Mouse (Mus musculus): ENCODE data around the gene Pik3r6.
A peak's percentile ranks its signal among the peaks of the same experiment; 100 is the strongest.

The Pik3r6 gene

DNA sequence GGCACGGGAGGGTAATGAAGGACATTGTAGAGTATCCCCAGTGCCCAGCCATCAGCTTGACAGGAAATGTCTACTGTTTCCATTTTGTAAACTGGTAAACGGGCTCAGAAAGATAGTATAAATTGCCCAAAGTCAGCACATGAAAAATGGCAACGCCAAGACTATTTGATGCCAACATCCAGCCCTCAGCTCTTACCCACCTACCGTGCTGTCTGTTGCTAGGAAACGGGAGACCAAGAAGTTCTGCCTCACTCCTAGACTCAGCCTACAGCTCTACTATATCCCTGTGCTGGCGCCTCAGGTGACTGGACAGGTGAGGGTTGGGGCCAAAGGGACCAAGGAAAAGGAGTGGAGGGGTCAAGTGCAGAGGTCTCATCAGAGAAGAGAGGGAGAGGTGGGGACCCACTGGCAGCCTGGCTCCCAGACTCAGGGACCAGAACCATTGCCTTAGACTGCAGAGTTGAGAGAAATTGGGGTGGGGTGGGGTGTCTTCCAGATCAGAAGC, 31.2 kb downstream of the Pik3r6 start:
- DNase-seq (ENCODE audit: low spot score in 2 of 2): no peak

DNA sequence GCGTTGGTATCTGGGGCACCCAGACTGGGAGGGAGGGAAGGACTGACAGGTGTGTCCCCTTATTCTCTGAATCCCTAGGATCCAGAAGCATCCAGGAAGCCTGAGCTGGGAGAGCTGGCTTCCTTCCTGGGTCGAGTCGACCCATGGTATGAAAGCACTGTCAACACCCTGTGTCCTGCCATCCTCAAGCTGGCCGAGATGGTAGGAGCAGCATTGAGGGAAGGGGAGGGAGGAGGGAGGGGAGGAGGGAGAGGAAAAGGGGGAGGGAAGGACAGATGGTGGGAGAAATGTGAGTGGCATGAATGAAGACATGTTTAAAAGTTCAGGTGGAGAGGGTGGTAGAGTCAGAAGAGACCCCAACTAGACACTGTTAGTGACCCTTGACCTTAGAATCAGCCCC, 33.2 kb downstream of the Pik3r6 start:
- no peak for DNase-seq (ENCODE audit: low spot score in 2 of 2)

GRCm38 (mm10) chr11:68536465-68536864, 33.6 kb downstream of the Pik3r6 start:
- DNase-seq (ENCODE audit: low spot score in 2 of 2): no peak

DNA sequence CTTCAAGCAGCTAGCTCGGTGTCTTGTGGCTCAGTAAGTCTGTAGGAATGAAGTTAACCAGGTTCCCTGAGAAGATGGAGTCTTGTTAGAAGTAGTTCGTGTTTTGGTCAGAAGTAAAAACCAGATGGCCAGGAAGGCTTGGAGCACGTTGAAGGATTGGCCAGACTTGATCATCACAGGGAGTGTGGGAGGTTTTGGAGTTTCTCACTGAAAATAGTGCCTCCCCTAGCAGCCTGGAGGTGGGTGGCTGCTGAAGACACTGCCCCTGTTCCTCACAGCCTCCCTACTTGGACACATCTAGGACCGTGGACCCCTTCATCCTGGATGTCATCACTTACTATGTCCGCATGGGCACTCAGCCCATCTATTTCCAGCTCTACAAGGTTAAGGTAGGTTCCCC, 36.8 kb downstream of the Pik3r6 start:
- no peak for DNase-seq (ENCODE audit: low spot score in 2 of 2)

DNA sequence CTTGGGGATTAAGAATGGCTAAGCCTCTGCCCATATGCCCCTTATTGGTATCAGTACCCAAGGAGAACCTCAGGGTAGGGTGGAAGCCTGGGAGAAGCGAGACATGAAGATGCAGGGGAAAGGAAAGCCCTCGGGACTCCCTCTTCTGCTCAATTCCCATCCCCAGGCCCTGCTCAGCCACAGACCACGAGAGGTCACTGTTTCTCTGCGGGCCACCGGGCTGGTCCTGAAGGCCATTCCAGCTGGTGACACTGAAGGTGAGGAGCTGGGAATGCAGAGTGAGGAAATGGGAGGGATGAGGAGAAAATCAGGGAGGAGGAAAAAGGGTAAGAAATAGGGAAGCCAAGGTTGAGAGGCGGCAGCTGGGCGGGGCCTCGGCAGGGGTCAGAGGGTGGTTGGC, 41.7 kb downstream of the Pik3r6 start:
- no peak for DNase-seq (ENCODE audit: low spot score in 2 of 2)

- DNase-seq (ENCODE audit: low spot score in 2 of 2): no peak
Measured at GRCm38 (mm10) chr11:68545172-68545571, 42.4 kb downstream of the Pik3r6 start.

DNA sequence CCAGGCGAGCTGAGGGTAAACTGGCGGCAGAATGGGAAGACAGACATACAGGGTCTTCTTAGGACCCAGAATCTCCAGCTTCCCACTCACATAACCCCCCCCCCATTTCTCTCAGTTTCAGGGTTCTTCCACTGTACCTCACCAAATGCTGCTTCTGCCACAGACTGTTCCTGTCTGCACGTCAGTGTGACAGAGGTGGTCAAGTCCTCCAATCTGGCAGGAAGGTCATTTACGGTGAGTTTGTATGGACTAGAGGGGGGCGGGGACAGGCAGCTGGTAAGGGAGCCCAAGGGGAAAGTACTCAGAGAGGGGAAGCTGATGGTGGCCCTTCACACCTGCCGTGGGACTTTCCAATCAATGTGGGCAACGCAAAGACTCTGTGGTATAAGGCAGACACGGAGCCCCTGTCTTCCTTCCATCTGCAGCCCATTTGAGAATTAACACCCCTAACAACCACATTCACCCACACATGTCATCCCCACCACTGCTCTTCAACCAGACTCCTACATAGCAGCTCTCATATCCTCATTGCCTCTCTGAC, 42.9 kb downstream of the Pik3r6 start:
- DNase-seq (ENCODE audit: low spot score in 2 of 2): no peak

DNA sequence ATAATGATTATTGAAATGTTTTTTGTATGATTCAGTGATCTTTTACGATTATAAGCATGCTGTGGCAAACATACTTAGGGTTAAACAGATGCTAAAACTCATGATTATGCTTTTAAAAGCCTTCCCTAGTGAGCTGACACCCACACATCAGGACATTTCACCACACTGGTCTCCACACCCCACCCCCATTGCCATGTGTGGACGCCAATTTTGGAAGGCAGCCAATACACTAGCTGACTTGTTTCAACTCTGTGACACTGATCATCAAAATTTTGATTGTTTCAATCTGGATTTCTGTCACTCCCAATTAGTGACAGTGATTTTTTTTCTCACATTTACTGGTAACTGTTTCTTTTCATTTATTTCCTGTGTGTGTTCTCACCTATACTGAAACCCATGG, 44.7 kb downstream of the Pik3r6 start:
- no peak for DNase-seq (ENCODE audit: low spot score in 2 of 2)

DNA sequence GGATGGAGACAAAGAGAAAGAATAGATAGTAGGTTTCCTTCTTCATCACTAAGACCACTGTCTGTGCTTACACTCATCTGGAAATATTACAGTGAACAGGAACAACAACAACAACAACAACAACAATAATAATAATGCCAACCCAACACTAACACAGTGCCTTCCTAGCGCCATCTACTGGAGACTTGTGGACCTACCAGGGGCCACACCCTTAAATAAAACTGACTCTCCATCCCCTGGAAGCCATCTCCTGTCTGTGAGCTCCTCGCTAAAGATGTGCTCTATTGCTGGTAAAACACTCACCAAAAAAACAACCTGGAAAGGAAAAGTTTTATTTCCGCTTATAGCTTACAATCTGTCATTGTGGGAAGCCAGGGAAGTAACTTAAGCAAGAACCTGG, 46.8 kb downstream of the Pik3r6 start:
- DNase-seq (ENCODE audit: low spot score in 2 of 2): no peak

- DNase-seq (ENCODE audit: low spot score in 2 of 2): no peak
Measured at GRCm38 (mm10) chr11:68550358-68550757, 47.5 kb downstream of the Pik3r6 start.

GRCm38 (mm10) chr11:68553981-68554471, 51.2 kb downstream of the Pik3r6 start:
- DNase-seq (ENCODE audit: low spot score in 2 of 2): no peak

GRCm38 (mm10) chr11:68555918-68556584, 53.2 kb downstream of the Pik3r6 start, which contains the start of gene Mfsd6l:
Mfsd6l (plus strand) TSS chr11:68556186.
- no peak for DNase-seq (ENCODE audit: low spot score in 2 of 2)

DNA sequence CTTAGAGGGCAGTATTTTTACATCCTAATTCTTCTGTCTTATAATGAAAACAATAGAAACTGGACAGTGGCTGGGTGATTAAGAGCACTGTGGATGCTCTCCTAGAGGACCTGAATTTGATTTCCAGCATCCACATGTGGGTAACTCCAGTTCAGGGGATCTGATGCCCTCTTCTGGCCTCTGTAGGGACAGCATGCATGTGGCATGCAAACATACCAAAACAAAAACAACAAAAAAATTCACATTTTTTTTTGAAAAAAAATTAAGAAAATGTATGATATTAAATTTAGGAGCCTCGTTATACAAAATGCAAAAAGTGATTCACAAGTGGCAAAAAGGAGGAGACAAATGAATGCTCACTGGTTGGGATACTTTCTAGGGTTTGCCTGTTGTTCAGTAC, 56.7 kb downstream of the Pik3r6 start:
- DNase-seq (ENCODE audit: low spot score in 2 of 2): no peak

DNA sequence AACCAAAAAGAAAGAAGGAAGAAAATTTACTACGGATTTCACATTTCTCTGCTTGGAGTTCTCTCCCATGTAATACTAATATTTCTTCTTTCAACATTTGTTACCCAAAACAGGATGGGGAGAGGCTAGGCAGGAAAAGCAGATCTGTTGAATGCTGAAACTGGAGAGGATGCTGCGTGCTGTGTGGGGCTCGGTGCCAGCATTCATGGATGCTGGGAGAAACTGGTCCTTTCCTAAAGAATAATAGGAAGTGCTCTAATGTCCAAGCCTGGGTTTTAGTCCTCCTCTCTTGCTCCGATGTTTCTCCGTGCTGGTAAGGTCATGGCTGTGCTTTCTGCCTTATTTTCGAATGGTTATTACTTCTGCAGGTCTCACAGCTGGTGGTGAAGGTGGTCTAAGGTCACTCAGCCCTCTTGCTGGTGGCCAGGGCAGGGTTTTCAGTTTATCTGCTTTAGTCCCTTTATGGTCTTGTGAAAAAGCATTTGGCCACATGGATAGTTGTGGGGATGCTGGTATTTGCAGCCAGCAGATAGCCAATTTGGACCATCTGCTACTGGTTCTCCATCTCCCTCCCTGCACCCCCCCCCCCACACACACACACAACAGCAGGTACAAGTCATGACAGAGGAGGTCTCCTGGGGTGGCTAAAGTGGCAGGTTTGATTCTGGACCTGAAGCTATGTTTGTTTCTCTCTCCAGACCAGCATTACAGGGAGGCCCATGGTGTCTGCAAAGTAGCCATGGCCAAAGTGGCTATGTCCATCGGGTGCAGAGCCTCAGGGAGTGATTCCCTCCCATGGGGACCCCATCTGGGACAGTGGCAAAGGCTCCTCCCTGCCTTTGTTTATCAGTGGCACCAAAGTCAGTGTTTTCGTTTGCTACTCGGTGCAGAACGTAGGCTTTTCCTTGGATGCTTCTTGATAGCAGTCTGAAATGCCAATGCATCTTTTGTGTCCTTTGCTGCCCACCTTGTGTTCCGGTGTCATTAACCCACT, 59.4 kb downstream of the Pik3r6 start:
- no peak for DNase-seq (ENCODE audit: low spot score in 2 of 2)

DNA sequence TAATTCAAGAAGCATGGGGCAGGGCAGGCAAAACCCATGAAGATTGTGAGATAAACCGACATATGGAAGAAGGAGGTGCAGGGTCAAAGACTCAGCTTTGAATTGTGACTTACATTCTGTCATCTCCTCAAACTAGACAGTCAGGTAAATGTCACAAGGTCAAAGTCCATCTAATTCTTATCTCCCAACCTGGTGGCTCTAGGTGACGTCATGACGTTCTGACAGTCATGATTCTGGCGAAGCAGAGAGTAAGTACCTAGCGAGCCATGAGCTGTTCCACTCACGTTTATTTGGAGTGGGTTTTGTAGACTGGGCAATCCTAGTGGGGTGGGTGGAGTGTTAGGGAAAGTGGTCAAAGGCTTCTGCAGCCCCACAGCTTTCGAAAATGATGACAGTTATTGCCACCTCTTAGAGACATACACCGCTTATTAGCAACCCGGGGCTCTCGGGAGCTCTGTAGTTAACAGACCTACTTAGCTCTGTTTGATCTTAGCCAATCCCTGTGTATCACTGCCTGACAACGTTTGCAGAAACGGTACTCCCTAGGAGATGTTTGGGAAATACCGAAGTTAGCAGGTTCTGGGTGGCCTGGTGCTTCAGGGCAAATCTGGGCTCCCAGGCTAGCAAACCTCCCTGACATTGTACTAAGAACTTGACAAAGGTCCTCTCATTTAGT, 61.7 kb downstream of the Pik3r6 start:
- DNase-seq (ENCODE audit: low spot score in 2 of 2): no peak

DNA sequence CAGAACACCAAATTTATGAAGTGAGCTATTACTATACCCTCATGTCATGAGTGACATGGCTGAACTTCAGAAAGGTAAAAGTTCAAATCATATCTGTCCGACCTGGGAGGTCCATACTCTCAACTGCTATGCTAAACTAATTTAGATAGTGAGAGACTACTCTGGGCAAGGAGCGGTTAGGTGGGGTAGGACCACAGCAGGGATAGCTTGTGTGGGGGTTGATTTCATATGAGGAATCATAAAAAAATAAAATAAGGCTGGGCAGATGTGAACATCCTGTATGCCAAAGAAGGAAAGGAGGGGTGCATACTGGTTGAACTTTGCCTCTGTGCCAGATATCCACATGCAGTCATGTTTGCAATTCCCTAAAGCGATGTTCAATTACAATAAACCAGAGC, 62.2 kb downstream of the Pik3r6 start:
- no peak for DNase-seq (ENCODE audit: low spot score in 2 of 2)

DNA sequence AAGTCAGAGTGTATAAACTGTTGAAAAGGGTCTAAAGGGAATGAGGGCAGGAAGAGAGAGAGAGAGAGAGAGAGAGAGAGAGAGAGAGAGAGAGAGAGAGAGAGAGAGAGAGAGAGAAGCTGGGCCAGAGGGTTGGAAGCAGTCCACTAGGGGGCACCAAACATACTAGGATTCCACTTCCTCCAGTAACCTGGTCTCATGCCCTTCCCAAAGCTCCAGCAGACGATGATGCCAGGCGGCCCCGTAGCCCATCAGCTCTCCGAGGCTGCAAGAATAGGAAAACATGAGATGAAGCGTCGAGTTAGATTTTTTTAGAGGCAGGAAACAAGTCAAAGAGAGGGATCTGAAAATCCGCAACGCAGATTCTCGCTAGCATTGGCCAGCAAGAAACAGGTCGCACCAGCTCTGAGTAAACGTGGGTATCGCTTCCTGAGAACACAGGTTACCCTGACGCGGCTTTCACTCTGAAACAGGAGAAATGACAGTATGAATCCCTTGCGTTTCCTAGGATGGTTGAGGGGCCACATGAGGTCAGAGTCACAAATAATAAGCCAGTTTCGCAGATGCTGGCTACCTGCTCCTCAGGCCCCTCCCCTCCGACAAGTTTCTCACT, 63.7 kb downstream of the Pik3r6 start:
- peak; percentile 64 to 80 for DNase-seq (ENCODE audit: low spot score in 2 of 2)

DNA sequence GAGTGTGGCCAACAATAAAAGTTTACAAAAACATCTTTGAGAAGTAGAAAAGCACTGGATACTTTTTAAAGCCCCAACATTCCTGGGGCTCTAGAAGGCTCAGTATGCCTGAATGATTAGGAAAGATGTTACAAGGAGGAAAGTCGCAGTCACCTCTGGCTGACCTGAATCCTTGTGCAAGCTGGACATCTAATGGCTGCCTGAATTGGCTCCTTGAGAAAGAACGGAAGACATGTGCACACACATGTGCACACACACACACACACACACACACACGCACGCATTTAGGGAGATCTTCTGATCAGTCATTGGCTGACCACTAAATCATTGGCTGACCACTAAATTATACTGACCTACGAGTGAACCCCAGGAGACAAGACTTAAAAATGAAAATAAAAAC, 68.0 kb downstream of the Pik3r6 start:
- DNase-seq (ENCODE audit: low spot score in 2 of 2): no peak

GRCm38 (mm10) chr11:68577076-68577475, 74.3 kb downstream of the Pik3r6 start:
- DNase-seq (ENCODE audit: low spot score in 2 of 2): no peak

DNA sequence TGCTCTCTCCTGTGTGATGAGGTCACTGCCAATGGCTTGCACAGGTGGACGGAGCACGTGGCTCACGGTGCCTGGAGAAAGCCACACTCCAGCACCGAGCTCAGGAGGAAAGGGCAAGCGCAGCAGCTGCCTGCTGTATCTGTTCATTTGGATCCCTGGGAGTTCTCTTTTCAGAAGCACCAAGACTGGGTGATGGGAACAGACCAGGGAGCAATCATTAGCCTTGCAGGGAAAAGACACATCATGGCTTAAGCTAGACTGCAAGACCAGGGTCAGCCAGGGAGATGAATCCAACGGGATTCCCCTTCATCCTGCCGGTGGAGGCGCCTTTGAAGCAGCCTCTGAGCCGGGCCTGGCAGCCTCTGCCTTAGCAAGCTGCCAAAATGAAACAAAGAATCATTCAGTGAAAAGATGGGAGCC, 76.7 kb downstream of the Pik3r6 start:
- DNase-seq (ENCODE audit: low spot score in 2 of 2): peak in 1 of 2 experiments; percentile 36

GRCm38 (mm10) chr11:68580566-68580965, 77.7 kb downstream of the Pik3r6 start:
- DNase-seq (ENCODE audit: low spot score in 2 of 2): no peak

Data from frontal cortex, postnatal 25 days (tissue).